Mouse (Mus musculus) right cerebral cortex, postnatal 10 days (tissue): Measurements from ENCODE around the gene Madcam1.

ENCODE experiments used
- DNase-seq, 2 experiments: peaks; one replicate each; pipeline ENCODE4 v3.0.0; 2021; ENCODE audit warnings: low spot score in 2 of 2

Madcam1 gene

DNA sequence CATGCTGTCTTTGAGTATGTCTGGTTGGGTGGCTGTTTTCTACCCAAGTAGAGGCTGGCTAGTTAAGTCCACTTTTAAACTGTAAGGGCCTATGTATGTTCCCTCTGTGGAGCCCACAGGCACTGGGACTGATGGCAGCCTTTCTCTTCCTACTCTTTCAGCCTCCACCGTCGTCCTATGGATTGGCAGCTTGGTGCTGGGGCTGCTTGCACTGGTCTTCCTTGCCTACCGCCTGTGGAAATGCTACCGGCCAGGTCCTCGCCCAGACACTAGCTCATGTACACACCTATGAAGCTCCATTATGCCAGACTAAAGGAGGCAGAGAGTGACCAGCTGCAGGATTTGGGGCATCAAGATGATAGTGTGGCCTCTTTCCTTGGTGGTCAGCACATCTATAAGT is 3.7 kb downstream of the Madcam1 start:
- peak in 1 of 2 experiments; percentile 44 for DNase-seq

GRCm38 (mm10) chr10:79668771-79669575 is 4.6 kb downstream of the Madcam1 start, which contains the start of gene Tpgs1:
Gene Tpgs1, plus strand, starts transcription at chr10:79669369.
- DNase-seq = peak; percentile 93 to 95

GRCm38 (mm10) chr10:79669576-79670057 is 5.3 kb downstream of the Madcam1 start:
- DNase-seq = peak; percentile 91 to 92

DNA sequence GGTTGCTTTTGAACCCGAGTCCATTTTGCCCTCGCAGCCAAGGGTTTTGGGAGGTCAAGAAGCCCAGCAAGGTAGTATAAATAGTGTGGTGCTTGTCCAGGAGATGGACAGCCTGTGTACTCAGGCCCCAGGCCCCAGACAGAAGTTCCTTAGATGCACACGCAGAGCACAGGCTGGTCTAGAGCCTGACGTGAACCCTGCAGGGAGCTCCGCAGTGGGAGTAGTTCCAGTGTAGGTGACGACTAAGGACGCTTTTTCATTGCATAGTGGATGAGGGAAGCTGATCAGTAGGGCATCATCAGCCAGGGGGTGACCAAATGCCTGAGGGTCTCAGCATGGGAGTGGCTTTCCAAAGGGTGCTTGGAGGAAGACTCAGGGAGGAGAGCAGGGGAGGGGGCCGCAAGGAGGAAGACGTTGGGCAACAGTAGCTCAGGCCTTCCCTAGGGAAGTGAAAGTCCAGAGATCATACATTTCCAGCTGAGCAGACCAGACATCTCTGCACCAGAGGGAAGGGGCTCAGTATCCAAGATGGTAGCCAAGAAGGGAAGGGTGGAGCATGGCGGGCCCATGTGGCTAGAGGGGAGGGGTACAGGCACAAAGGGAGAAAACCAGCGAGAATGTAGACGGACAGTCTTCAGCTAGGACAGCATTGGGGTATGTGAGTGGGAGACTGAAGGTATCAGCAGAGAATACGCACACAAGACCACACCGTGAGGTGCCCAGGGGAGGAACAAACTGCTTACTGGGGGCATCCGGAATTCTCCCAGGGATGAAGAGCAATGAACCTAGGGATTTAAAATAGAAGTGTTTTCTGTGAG is 5.9 kb downstream of the Madcam1 start:
- DNase-seq = peak in 1 of 2 experiments; percentile 61

- DNase-seq = no peak
Observed at GRCm38 (mm10) chr10:79671396-79672087, 7.2 kb downstream of the Madcam1 start.

DNA sequence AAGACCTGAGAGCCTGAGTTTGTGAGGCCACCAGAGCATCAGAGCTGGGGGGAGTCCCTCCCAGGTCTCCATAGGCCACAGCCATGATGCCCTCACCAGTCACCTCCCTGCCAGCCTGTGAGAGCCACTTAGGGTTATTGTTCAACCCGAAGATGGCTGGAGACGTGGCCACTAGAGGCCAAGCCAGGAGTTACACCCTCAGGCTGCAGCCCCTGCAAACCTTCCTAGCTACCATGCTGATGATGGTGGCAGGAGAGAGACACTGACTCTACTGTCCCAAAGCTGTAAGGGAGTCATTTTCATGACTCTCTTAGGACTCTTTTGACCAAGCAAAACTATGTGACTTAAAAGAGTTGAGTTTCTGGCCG is 7.7 kb downstream of the Madcam1 start:
- DNase-seq = no peak

DNA sequence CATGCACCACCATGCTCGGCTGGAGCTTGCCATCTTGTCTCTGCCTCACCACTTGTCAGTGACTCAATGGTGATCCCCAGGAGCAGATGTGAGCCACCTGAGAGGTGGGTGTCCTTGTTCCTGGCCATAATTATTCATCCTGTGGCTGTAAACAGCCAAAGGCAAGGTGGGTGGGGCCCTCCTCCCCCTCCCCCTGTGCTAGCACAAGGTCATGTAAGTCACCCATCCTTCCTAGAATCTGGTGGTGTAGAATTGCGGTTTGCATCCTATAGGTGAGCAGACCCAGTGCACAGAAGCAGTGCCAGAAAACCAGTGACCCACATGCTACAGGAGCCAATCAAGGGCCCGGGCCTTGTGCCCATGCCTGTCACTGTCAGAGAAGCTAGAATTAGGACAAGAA is 8.7 kb downstream of the Madcam1 start:
- peak in 1 of 2 experiments; percentile 36 for DNase-seq

DNA sequence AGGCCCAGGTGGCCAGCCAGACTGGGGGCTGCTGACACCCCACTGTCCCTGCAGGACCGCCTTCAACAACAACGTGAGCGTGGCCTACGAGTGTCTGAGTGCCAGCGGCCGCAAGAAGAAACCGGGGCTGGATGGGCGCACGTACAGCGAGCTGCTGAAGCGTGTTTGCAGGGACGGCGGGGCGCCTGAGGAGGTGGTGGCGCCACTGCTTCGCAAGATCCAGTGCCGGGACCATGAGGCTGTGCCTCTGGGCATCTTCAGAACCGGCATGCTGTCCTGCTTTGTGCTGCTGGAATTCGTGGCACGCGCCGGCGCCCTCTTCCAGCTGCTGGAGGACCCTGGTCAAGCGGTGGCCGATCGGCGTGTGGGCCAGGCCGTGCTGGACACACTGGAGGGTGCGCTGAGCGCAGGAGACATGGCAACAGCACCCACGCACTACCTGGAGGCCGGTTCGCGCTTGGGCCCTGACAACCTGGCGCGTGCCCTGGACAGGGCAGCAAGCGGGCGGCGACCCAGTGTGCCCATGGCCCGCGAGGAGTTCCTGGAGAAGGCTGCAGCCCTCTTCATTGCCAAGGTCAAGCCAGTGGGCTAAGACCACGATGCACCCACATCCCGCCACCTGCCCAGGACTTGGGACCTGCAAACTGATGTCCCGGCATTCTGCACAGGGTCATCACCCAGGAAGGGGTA is 11.1 kb downstream of the Madcam1 start:
- DNase-seq = no peak

DNA sequence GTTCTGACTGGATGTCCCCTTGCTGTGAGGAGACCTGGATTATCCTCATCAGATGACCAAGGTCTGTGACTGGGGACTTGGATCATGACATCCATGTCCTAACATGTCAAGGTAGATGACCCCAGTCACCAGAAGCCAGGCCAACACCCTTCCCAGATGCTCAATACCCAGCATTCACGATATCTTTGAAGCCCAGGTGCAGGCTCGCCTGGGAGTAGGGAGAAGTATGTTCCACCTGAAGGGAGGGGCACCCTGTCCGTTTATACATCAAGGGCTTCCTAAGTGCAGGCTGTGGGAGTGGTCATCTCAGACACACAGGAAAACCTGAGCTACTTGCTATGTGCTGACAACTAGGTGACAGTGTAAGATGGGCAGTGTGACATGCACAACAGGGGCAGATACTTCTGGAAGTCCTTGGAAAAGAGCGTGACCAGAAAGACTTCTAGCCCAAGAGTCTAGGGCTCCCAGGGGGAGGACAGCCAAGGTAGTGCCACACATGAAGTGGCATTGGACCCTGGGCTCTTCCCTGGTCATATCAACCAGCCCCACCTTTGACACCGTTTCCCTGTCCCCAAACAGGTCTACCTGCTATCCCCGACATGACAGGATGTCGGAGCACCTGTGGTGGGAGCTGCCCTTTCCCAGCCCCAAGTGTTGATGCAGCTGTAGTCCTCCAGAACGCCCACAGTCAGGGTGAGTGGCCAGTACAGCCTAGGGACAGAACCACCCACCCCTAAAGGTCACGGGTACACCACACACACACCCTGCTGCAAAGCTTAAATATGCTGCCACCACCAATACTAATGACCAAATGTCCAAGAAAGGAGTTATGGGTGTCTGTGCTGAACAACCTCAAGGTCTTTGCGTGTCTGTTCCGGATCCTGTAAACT is 16.5 kb downstream of the Madcam1 start:
- peak; percentile 48 to 74 for DNase-seq

DNA sequence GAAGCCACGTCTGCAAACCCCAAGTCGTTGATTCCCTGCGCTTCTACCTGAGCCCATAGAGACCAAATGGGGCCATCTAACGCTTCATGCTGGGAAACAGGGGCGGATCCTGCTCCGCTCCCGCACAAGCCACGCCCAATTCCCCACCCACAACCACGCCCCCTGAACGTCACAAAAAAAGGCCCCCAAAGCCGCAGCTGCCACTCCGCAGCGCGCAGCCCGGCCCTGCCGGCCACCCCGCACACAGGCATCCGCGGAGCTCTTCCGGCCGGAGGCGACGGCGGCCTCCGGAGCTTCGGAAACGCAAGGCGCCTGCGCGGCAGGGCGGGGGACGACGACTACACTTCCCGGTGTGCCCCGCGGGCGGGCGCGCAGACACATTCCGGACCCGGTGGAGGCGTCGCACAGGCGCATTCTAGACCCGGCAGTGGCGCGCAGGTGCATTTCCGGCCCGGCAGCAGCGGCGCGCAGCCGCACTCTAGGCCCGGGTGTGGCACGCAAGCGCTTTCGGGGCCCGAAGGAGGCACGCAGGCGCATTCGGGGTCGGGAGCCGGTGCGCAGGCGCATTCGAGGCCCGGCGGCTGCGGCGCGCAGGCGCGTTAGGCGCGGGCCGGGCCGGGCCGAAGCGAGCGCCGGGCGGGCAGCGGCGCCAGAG is 17.4 kb downstream of the Madcam1 start, which contains the start of gene Cdc34:
Cdc34 (plus strand) TSS at position 605 of the 655 bp plus-strand sequence.
- DNase-seq = peak; percentile 100

DNA sequence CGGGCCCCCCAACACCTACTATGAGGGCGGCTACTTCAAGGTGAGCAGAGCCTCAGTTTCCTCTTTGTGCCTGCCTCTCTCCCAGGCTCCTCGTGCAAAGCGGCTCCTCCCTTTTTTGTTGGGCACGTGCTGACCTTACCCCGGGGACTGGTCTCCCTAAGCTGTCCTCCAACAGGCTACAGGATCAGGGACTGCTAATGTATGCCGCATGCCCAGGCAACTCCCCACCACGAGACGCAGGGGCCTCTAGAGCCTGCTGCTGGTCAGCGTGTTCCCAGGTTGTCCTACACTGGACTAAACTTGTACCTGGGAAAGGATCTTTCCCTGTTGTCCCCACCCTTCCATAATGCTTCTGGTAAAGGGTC is 18.2 kb downstream of the Madcam1 start:
- peak in 1 of 2 experiments; percentile 51 for DNase-seq

DNA sequence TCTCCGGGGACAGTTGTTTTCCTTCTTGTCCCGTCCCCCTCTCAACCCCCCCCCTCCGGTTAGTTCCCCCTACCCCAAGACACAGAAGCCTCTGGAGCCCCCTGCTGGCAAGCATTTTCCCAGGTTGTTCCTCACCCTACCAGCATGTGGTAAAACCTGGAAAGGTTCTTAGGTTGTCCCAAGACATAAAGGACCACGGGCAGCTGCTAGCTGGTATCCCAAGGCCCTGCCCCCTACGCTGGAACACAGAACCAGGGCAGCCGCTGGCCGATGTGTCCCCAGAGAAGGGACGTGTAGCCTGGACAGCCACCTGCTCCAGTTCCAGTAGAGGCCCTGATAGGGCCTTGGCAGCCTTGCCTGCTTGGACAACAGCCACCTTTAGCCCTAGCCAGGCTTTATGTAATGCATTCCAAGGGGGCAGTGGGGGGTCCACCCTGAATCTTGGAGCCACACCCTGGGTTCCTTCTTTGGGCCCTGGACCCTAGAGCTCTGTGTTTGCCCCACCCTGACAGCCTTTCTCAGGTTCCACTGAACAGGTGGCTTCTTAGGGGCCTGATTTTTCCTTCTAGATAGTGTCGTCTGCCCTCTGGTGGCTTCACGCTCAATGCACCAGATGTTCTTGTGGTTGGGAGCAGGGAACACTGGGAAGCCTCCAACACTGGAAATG is 18.7 kb downstream of the Madcam1 start:
- peak in 1 of 2 experiments; percentile 73 for DNase-seq

DNA sequence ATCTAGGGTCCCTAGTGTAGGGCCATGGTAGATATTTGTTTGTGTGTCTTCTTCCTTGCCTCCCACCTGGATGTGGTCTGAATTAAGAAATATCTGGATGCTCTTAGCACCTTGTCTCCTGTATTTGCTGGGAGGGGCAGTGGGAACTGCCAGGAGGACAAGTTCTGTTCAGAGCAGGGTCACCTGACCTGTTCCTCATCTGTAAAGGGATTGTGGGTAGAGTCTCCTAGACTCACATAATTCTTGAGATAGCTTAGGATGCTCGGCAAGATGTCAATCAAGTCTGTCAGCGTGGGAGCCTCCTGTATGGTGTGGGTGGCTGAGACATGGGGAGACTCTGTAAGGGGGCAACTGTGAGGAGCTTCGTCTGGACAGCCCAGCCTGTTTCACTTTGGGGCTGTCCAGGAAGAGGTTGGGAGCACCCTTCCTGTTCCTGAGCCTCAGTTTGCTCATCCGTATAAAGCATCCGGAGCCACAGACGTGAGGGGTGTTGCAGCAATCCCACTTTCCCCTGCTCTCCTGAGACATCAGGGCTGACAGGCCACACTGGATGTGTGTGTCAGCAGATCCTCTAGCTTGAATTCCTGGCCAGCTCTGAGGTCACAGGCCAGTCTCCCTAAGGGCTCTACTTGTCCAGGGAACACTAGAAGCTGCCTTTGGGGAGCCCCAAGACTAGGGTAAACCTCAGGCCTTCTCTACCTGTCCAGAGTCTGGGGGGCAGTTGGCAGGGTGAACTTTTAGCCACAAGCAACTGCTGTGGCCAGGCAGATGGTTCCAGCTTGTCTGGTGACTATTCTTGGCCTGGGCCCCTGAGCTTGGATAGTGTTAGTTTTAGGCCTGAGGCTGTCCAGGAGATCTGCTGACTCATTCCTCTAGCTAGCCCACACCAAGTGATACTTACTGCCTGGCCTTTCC is 19.6 kb downstream of the Madcam1 start:
- no peak for DNase-seq

DNA sequence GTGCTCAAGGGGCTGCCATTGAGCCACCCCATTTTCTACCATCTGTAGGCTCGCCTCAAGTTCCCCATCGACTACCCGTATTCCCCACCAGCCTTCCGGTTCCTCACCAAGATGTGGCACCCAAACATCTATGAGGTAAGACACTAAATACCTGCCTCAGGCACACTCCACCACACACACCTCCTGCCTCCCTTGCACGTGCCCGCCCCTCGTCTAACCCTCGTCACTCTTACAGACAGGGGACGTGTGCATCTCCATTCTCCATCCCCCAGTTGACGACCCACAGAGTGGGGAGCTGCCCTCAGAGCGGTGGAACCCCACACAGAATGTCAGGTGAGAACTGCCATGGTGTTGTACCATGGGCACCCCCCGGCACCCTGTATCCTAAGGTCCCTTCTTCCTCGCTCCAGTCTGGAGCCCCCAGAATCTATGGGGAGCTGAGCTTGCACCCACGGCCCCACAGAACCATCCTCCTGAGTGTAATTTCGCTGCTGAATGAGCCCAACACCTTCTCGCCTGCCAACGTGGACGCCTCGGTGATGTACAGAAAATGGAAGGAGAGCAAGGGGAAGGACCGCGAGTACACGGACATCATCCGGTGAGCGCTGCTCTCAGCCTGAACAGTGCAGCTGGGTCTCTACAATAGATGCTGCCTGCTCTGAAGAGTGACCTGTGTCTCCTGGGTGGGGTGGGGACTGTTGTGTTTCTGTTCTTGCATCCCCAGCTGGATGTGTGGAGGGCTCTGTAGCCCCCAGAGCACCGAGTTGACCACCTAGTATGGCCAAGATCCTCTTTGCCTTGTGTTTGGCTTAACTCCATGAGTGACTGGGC is 20.6 kb downstream of the Madcam1 start:
- no peak for DNase-seq

- no peak for DNase-seq
Observed at GRCm38 (mm10) chr10:79686219-79686618, 21.9 kb downstream of the Madcam1 start.

DNA sequence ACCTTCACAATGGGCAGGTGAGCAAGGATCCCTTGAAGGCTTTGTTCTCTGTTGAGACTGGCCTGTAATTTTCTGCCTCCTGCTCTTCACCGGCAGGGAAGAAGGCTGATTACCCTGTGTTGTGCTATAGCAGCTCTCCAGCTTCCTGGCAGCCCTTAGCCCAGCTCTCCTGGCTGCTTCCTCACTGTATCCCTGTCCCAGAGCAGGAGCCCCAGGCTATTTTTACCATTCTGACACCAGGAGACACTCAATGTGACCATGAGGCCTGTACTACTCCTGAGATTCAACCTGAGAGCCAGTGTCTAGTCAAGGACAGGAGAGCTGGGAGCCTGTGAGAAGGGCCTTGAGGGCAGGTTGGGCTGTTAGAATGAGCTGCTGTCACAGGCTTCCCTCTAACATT is 22.3 kb downstream of the Madcam1 start:
- DNase-seq = no peak

DNA sequence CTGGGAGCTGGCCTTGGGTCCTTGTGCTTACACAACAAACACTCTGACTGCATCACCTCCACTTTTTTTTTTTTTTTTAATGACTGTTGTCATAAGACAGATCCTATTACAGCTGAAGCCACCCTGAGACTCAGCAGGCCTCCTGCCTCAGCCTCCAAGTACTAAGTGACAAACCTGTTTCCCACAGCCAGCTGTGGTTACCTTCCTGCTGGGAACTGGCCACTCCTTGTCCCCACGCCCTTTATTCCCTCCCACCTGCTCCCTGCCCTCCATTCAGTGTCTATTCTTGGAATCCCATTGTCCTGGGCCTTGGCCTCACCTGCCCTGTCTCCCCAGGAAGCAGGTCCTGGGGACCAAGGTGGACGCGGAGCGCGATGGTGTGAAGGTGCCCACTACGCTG is 23.2 kb downstream of the Madcam1 start:
- DNase-seq = no peak
